Mouse (Mus musculus): ENCODE results near the gene Vsig10l. TPM values are rescaled to one million over a fixed set of nuclear protein-coding genes. Genes with fewer than 3 reads are reported as not detected.

Gene Vsig10l
- polyA plus RNA-seq, 1 experiment from 2014 or later: 9.6 TPM

DNA sequence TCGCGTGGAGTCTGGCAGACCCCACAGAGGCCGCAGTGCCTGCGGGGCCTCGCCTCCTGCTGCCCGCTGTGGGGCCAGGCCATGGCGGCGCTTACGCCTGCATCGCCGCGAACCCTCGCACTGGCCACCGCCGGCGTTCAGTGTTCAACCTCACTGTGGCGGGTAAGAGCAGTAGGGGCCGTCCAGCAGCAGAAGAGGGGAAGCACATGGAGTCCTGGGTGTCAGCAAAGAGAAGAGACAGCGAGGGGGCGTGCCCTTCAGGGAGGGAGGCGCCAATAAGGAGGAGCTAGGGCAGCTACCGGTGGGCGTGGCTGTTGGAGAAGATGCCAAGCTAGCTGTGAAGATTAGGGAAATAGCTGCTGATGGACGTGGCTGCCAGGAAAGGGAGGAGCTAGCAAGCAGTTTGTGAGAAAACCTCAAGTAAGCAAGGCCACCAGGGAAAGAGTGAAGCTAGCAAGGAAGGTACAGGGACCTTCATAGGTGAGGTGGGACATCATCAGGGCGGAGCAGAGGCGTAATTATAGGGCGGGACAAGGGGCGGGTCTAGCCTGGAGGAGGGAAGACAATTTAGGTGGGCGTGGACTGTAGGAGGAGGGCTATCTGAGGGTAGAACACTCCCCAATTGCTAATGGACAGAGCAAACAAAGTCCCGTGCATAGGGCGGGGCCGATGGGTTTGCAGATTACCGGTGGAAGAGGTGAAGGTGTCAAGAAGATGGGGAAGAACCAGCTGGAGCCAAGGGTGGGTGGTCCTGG lies 2.6 kb downstream of the Vsig10l start:
- peak; percentile 85 for ATAC-seq (ENCODE audit: low FRiP score)
- peak overlapping the region; percentile 74 for H3K9ac ChIP-seq
- no peaks in the 10 kb centered on the region for H3K36me3 ChIP-seq
- H3K9me3 ChIP-seq: no peaks in the 10 kb centered on the region
- peak overlapping the region; percentile 52 for H3K27ac ChIP-seq
- H3K27me3 ChIP-seq: peaks cover 41% of the 10 kb centered on the region
- peak overlapping the region; percentile 77 for H3K4me2 ChIP-seq
- peak overlapping the region; percentile 47 for H3K4me3 ChIP-seq
- H3K4me1 ChIP-seq (replicated peaks): peaks cover 18% of the 10 kb centered on the region
- WGBS: under 1% methylated on average over 33 of the region's 33 CpGs

DNA sequence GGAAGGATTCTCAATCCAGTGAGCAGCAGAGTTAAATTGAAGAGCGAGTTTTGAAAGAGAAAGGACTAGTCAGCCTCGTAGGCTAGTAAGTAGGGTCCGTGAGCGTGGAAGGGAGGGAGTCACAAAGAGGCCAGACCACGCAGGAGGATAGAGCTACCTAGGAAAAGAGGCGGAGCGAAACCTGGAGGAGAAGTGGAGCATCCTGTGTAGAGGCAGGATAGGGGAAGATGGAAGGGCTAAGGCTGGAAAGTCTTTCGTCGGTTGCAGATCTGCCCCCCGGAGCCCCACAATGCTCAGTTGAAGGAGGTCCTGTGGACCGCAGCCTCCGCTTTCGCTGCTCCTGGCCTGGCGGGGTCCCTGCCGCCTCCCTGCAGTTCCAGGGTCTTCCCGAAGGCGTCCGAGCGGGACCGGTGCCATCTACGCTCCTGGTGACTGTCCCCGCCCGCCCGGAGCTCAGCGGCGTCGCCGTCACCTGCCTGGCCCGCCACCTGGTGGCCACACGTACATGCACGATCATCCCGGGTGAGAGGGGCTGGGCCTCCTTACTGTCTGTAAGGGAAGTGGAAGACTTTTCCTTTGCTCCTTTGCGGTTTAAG lies 3.2 kb downstream of the Vsig10l start:
- ATAC-seq (ENCODE audit: low FRiP score): peak; percentile 66
- peak overlapping the region; percentile 74 for H3K9ac ChIP-seq
- H3K4me3 ChIP-seq: peak overlapping the region; percentile 47
- H3K36me3 ChIP-seq: no peaks in the 10 kb centered on the region
- H3K4me2 ChIP-seq: peak overlapping the region; percentile 77
- H3K9me3 ChIP-seq: no peaks in the 10 kb centered on the region
- H3K4me1 ChIP-seq (replicated peaks): peaks cover 18% of the 10 kb centered on the region
- H3K27ac ChIP-seq: peak overlapping the region; percentile 45; the same call in 1 of the 2 replicates
- H3K27me3 ChIP-seq: peaks cover 41% of the 10 kb centered on the region
- 2% methylated on average over 33 of the region's 33 CpGs for WGBS

DNA sequence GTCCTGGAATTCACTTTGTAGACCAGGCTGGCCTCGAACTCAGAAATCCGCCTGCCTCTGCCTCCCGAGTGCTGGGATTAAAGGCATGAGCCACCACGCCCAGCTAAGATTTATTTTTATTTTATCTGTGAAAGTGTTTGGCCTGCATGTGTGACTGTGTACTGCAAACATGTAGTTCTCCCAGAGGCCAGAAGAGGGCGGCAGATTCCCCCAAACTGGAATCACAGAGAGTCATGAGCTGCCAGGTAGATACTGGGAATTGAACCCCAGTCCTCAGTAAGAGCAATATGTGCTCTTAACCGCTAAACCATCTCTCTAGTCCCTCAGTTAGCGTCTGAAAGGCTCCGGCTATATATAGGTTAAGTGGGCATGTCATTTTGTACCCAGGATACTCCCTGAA lies 7.4 kb downstream of the Vsig10l start:
- Histone ChIP-seq H3K27me3 (peaks cover 27% of the 10 kb centered on the region), H3K27ac (no peak overlapping the region), H3K9ac (no peak overlapping the region), H3K4me2 (no peak overlapping the region), H3K9me3 (no peaks in the 10 kb centered on the region), H3K4me3 (no peak overlapping the region), H3K36me3 (peaks cover 22% of the 10 kb centered on the region), H3K4me1 (replicated peaks) (peaks cover 9% of the 10 kb centered on the region)
- ATAC-seq (ENCODE audit: low FRiP score): no peak
- 45% methylated on average over 8 of the region's 8 CpGs for WGBS

DNA sequence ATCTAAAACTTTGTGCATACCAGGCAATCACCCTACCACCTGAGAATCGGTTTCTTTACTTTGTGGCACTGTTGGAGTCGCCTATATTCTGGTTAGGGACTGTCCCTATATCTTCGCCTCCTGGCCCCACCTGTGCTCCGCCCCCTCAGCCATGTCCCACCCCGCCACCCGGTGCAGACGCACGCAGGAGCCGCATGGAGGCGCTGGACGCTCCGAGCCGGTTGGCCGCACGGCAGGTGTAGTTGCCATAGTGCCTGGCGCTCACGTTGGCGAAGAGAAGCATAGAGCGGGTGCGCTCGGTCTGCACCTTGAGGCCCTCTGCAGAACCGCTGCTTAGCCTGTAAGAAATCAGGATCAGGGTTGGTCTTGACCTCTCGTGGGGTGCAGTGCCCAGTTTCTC lies 12.8 kb downstream of the Vsig10l start:
- Histone ChIP-seq H3K4me1 (replicated peaks) (peaks cover 17% of the 10 kb centered on the region), H3K36me3 (peaks cover 43% of the 10 kb centered on the region), H3K27ac (no peak overlapping the region), H3K4me3 (no peak overlapping the region), H3K9me3 (no peaks in the 10 kb centered on the region), H3K9ac (no peak overlapping the region), H3K4me2 (no peak overlapping the region), H3K27me3 (peaks cover 54% of the 10 kb centered on the region)
- no peak for ATAC-seq (ENCODE audit: low FRiP score)
- WGBS: 15% methylated on average over 23 of the region's 23 CpGs

DNA sequence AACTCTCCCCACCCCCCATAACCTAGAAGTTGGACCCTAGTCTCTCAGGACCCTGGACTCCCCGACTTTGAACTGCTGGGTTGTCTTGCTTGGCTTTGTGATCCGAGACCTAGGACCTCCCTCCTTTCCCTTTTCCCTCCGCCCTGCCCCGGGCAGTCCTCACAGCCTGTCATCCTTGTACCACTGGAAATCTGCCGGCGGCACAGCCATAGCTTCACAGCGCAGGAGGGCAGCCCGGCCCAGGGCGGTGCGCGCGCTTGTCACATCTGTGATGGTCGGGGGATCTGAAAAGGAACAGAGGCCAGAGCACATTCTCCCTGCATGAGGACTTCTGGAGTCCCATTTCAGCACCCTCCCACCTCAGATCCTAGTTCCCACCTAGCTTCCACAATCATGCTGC lies 13.4 kb downstream of the Vsig10l start:
- Histone ChIP-seq H3K27ac (no peak overlapping the region), H3K9ac (no peak overlapping the region), H3K27me3 (peaks cover 54% of the 10 kb centered on the region), H3K4me3 (no peak overlapping the region), H3K36me3 (peaks cover 43% of the 10 kb centered on the region), H3K9me3 (no peaks in the 10 kb centered on the region), H3K4me1 (replicated peaks) (peaks cover 23% of the 10 kb centered on the region), H3K4me2 (no peak overlapping the region)
- 9% methylated on average over 13 of the region's 13 CpGs for WGBS
- no peak for ATAC-seq (ENCODE audit: low FRiP score)

DNA sequence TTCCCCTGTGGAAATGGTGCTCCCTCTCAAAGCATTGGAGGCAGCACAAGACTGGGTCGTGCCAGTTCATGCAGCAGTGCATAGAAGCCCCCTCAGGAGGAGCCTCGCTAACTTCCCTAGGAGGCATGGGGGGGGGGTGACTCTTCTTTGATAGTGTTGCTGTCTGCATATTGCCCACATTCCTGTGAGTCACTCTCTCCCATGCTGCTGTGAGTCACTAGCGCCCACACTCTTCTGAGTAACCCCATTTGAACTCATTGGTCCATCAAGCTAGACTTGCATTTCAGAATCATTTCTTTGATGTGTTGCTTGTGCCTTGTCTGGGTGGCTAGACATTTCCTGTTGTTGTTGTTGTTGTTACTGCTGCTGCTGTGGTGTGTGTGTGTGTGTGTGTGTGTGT lies 18.2 kb downstream of the Vsig10l start:
- H3K4me1 ChIP-seq (replicated peaks): peaks cover 47% of the 10 kb centered on the region
- peaks cover 16% of the 10 kb centered on the region for H3K36me3 ChIP-seq
- 65% methylated on average over 3 of the region's 3 CpGs for WGBS
- H3K27me3 ChIP-seq: peaks cover 35% of the 10 kb centered on the region
- no peaks in the 10 kb centered on the region for H3K9me3 ChIP-seq
- no peak overlapping the region for H3K4me2 ChIP-seq
- no peak overlapping the region for H3K9ac ChIP-seq
- H3K27ac ChIP-seq: no peak overlapping the region
- ATAC-seq (ENCODE audit: low FRiP score): no peak
- no peak overlapping the region for H3K4me3 ChIP-seq

DNA sequence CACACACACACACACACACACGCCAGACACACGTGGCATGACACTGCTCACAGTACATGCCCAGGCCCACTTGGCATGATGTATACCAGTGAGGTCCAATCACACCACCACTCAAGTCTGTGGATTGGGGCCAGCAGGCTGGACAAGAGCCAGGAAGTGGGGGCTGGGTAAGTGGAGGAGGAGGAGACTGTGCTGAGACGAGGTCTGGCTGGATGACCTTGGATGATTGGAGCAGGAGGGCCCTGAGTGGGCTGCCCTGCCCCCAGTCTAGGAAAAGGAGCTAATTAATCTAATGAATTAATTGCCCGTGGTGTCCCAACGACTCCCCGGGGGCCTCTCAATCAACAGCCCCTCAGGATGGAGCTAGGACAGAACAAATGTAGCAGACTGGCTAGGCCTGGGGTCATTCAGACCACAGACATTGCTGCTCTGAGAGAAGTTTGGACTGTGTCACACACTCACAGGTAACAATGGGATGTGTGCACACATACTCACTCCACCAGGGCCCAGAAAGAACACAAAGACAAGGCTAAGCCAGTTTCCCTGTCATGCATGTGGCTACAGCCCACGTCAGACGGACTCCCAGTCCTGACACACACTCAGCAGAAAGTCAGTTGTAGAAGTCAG lies 19.3 kb downstream of the Vsig10l start:
- H3K4me1 ChIP-seq (replicated peaks): peaks cover 40% of the 10 kb centered on the region
- WGBS: 34% methylated on average over 8 of the region's 8 CpGs

DNA sequence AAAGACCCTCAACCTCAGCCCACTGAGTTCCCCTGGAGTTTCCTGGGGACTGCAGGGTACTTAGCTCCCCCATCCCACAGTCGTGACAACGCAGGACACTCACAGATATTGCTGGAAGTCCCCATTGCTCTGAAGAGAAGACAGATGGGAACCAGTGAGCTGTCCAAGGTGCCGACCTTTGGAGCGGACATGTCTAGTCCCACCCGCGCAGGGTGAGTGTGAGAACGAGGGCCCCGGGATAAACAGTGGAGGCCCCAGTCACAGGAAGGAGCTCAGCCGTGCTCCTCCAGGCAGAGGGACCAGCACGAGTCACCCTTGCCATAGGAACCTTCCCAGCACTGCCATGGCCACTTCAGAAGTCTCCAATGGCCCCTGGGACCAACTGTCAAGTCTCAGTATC lies 20.3 kb downstream of the Vsig10l start:
- WGBS: 31% methylated on average over 10 of the region's 10 CpGs
- Histone ChIP-seq H3K27ac (no peak overlapping the region), H3K9ac (no peak overlapping the region; the same call in 1 of the 2 replicates), H3K9me3 (no peaks in the 10 kb centered on the region), H3K4me1 (replicated peaks) (peaks cover 41% of the 10 kb centered on the region), H3K4me2 (no peak overlapping the region), H3K27me3 (peaks cover 14% of the 10 kb centered on the region), H3K4me3 (no peak overlapping the region), H3K36me3 (peaks cover 9% of the 10 kb centered on the region)
- no peak for ATAC-seq (ENCODE audit: low FRiP score)

More for the DNA sequence above, 19.3 kb downstream of the Vsig10l start:
- peak; percentile 74 for ATAC-seq (ENCODE audit: low FRiP score)
- peaks cover 25% of the 10 kb centered on the region for H3K27me3 ChIP-seq
- H3K9me3 ChIP-seq: no peaks in the 10 kb centered on the region
- H3K4me2 ChIP-seq: no peak overlapping the region
- H3K36me3 ChIP-seq: peaks cover 16% of the 10 kb centered on the region
- H3K9ac ChIP-seq: 0 out of 2 replicates have a peak overlapping the region, but pooled peaks have one; percentile 15
- H3K27ac ChIP-seq: peak overlapping the region; percentile 2; the same call in 1 of the 2 replicates
- H3K4me3 ChIP-seq: no peak overlapping the region

DNA sequence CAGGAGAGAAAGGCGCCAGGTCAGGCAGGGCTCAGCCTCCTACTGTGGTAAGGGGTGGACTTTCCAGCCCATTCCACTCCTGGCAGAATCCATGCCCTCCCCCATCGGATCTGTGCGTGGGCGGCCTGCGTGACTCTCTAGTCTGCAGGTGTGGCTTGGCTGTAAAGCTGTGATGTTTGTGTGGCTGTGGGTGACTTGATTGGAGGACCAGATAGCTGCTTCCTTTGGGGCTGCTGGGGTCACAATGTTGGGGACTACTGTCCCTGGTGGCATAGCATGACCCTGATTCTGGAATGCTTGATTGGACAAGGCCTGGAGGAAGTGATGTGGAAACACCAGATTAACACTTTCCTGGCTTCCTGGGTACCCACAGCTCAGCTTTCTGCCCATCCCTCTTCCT lies 25.7 kb downstream of the Vsig10l start:
- 53% methylated on average over 5 of the region's 5 CpGs for WGBS
- Histone ChIP-seq H3K4me1 (replicated peaks) (peaks cover 27% of the 10 kb centered on the region), H3K4me3 (peak overlapping the region; percentile 73), H3K9me3 (no peaks in the 10 kb centered on the region), H3K9ac (peak overlapping the region; percentile 93), H3K27ac (peak overlapping the region; percentile 92), H3K4me2 (peak overlapping the region; percentile 64), H3K27me3 (peaks cover 5% of the 10 kb centered on the region; the same call in 1 of the 2 replicates), H3K36me3 (no peaks in the 10 kb centered on the region)
- ATAC-seq (ENCODE audit: low FRiP score): no peak; the same call in 1 of the 2 replicates

DNA sequence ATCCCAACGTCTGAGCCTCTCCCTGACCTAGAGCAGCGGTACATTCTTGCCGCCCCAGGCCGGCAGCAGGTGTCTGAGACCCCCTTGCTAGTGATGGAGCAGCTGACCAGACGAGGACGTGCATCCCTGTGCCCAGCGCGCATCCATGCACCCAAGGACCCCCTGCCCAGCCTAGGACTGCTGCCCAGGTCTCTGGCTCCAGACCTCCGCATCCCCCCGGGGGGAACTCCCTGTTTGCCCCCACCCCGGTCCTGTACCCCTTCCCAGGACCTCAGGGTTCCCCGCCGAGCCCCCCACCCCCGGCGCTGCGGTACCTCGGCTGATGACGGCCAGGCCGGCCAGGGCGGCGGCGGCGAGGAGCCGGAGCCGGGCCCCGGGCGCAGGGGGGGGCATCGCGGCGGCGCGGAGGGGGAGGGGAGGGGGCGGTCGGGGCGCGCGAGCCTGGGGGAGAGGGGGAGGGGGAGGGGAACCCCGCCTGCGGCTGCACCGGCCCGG lies 26.7 kb downstream of the Vsig10l start, which contains the start of gene Iglon5:
Iglon5 (minus strand) TSS at position 445 of the 495 bp plus-strand sequence.
- Histone ChIP-seq H3K27me3 (peaks cover 7% of the 10 kb centered on the region; the same call in 1 of the 2 replicates), H3K36me3 (no peaks in the 10 kb centered on the region), H3K4me1 (replicated peaks) (peaks cover 25% of the 10 kb centered on the region), H3K27ac (peak within 1 kb of the TSS; percentile 92), H3K4me3 (peak within 1 kb of the TSS; percentile 73), H3K4me2 (peak within 1 kb of the TSS; percentile 64), H3K9ac (peak within 1 kb of the TSS; percentile 93), H3K9me3 (no peaks in the 10 kb centered on the region)
- 2% methylated on average over 14 of the region's 41 CpGs for WGBS
- ATAC-seq (ENCODE audit: low FRiP score): peak; percentile 73

DNA sequence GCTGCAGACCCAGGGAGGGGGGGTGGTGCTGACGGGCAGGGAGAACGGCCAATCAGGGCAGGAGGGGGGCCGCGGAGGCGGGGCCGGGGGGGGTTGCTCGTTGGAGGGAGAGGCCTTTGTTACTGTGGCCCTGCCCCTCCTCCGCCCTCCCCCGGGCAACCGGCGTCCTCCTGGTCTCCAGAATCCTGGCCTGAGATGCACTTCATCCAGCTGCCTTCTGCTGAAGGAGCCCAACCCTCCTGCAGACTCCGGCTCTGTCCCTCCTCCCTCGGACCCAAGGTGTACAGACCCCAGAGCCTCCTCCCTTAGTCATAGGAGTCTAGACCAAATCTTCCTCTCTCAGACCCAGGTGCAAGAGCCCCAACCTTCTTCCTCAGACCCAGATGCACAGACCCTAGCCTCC lies 27.2 kb downstream of the Vsig10l start:
- Histone ChIP-seq H3K4me2 (peak overlapping the region; percentile 64), H3K27me3 (peaks cover 11% of the 10 kb centered on the region; the same call in 1 of the 2 replicates), H3K36me3 (no peaks in the 10 kb centered on the region), H3K9me3 (no peaks in the 10 kb centered on the region), H3K4me3 (peak overlapping the region; percentile 73), H3K27ac (peak overlapping the region; percentile 92), H3K9ac (peak overlapping the region; percentile 93), H3K4me1 (replicated peaks) (peaks cover 25% of the 10 kb centered on the region)
- ATAC-seq (ENCODE audit: low FRiP score): peak; percentile 86
- 5% methylated on average over 2 of the region's 13 CpGs for WGBS

DNA sequence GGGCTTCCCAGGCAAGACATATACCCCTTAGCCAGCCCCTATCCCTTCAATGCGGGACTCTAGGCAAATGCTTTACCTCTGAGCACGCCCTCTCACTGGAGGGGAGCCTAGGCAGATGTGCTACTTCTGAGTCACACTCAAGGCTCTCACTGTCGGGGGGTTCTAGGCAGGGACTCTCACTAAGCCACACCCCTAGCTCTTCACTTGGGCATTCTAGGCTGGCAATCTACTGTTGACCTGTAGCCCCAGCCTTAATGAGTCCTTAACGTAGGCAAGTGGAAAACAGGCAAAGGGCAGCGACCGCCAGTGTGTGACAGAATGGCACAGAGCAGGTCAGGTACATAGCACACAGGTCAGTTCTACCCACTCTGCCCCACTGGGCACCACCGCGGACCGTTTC lies 27.9 kb downstream of the Vsig10l start:
- no peaks in the 10 kb centered on the region for H3K9me3 ChIP-seq
- H3K4me2 ChIP-seq: peak overlapping the region; percentile 64
- H3K27me3 ChIP-seq: peaks cover 11% of the 10 kb centered on the region; the same call in 1 of the 2 replicates
- H3K36me3 ChIP-seq: no peaks in the 10 kb centered on the region
- ATAC-seq (ENCODE audit: low FRiP score): peak; percentile 18
- H3K9ac ChIP-seq: peak overlapping the region; percentile 93; the same call in 1 of the 2 replicates
- peaks cover 25% of the 10 kb centered on the region for H3K4me1 ChIP-seq (replicated peaks)
- 63% methylated on average over 9 of the region's 9 CpGs for whole genome bisulfite sequencing
- peak overlapping the region; percentile 73 for H3K4me3 ChIP-seq
- H3K27ac ChIP-seq: peak overlapping the region; percentile 92
